Mouse (Mus musculus): ENCODE results near the gene Vmn1r23. TPM values are rescaled to one million over a fixed set of nuclear protein-coding genes. Genes with fewer than 3 reads are reported as not detected.
"Not testable (repeated sequence)": the region's sequence is repeated elsewhere in the genome, so short reads cannot be mapped to it uniquely, and the experiment has no call there.

Gene Vmn1r23
- total RNA-seq (2015; ENCODE audit: low replicate concordance) (not detected in 2 replicates), total RNA-seq (2017; ENCODE audit: low replicate concordance) (not detected in 2 replicates)

DNA sequence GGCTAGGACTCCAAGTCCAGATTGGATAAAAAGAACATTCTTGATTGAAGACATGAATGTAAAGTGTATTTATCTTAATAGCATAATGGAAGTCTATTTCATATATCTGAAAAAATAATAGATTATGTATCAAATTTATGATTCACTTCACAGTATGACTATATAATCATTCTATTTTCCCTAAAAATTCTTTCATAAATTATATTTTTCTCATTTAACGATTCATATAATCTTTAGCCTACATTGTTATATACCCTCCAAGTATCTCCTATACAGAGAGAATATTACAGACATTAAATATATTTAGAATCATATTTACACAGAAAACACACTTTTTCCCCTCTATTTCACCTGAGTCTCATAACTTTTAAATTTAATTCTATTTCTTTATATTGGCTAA, at the start of gene Vmn1r23:
Gene Vmn1r23 (minus strand): TSS at position 101 of the 400 bp plus-strand sequence.
- ATAC-seq (replicated peaks; ENCODE audit: low FRiP score, poor library complexity, severe bottlenecking) = no peak

DNA sequence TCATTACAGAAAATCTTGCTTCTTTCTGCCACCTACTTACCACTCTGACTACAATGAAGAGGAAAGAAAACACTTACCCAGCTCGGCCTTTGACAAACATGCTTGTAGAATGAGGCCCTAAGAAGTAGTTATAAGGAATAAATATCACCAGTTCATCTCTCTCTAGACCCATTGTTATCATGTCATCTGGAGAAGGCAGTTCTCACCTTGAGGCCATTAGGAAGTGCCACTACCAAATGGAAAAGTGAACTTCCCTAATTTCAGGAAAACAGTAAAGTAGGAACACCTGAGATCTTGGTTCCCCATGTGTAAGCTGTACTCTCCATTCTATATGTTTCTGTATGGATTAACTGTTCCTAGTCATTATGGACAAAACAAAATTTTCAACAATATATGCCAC, 34.8 kb upstream of the Vmn1r23 start, which contains the start of gene Vmn1r24:
Gene Vmn1r24 (minus strand): TSS at position 101 of the 400 bp plus-strand sequence.
- not testable (repeated sequence) for ATAC-seq (replicated peaks; ENCODE audit: low FRiP score, poor library complexity, severe bottlenecking)

DNA sequence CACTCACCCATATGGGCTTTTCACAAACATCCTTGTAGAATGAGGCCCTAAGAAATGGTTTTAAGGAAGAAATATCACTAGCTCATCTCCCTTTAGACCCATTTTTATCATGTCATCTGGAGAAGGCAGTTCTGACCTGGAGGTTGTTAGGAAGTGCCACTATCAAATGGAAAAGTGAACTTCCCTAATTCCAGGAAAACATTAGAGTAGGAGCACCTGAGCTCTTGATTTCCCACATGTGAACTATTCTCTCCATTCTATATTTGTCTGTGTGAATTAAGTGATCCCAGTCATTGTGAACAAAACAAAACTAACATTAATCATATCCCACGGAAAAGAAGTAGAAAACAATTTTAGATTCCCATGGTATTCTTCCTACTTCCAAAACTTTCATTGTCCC, 18.7 kb downstream of the Vmn1r23 start, which contains the start of gene Vmn1r22:
Gene Vmn1r22 (minus strand): TSS at position 101 of the 400 bp plus-strand sequence.
- ATAC-seq (replicated peaks; ENCODE audit: low FRiP score, poor library complexity, severe bottlenecking) = no peak

Other genes with a start within 250 kb of the Vmn1r23 start
- 7.1 and 7.7 TPM in 2 replicates for gene Pyurf, start 234.8 kb downstream of the Vmn1r23 start, total RNA-seq (2015; ENCODE audit: low replicate concordance)
- gene Pyurf, start 234.8 kb downstream of the Vmn1r23 start, total RNA-seq (2017; ENCODE audit: low replicate concordance) = 16.4 and 20.8 TPM in 2 replicates
- gene Lancl2, start 224.3 kb downstream of the Vmn1r23 start, total RNA-seq (2015; ENCODE audit: low replicate concordance) = 13.1 and 21.7 TPM in 2 replicates
- 26.2 and 45.4 TPM in 2 replicates for gene Lancl2, start 224.3 kb downstream of the Vmn1r23 start, total RNA-seq (2017; ENCODE audit: low replicate concordance)
- 270 and 296 TPM in 2 replicates for gene Vopp1, start 101.7 kb downstream of the Vmn1r23 start, total RNA-seq (2015; ENCODE audit: low replicate concordance)
- 358 and 528 TPM in 2 replicates for gene Vopp1, start 101.7 kb downstream of the Vmn1r23 start, total RNA-seq (2017; ENCODE audit: low replicate concordance)
- not detected in 2 replicates for gene Vmn1r21, start 76.5 kb downstream of the Vmn1r23 start, total RNA-seq (2015; ENCODE audit: low replicate concordance)
- gene Vmn1r21, start 76.5 kb downstream of the Vmn1r23 start, total RNA-seq (2017; ENCODE audit: low replicate concordance) = not detected in 2 replicates
- gene Vmn1r22, start 18.8 kb downstream of the Vmn1r23 start, total RNA-seq (2015; ENCODE audit: low replicate concordance) = not detected in 2 replicates
- gene Vmn1r22, start 18.8 kb downstream of the Vmn1r23 start, total RNA-seq (2017; ENCODE audit: low replicate concordance) = 0.56 TPM in 1 of 2 replicates, not detected in the other
- not detected in 2 replicates for gene Vmn1r24, start 34.7 kb upstream of the Vmn1r23 start, total RNA-seq (2015; ENCODE audit: low replicate concordance)
- not detected in 2 replicates for gene Vmn1r24, start 34.7 kb upstream of the Vmn1r23 start, total RNA-seq (2017; ENCODE audit: low replicate concordance)
- gene Vmn1r25, start 54.0 kb upstream of the Vmn1r23 start, total RNA-seq (2015; ENCODE audit: low replicate concordance) = not detected in 2 replicates
- gene Vmn1r25, start 54.0 kb upstream of the Vmn1r23 start, total RNA-seq (2017; ENCODE audit: low replicate concordance) = not detected in 2 replicates
- gene Vmn1r26, start 88.3 kb upstream of the Vmn1r23 start, total RNA-seq (2015; ENCODE audit: low replicate concordance) = not detected in 2 replicates
- not detected in 2 replicates for gene Vmn1r26, start 88.3 kb upstream of the Vmn1r23 start, total RNA-seq (2017; ENCODE audit: low replicate concordance)